Mouse (Mus musculus) lung, postnatal 0 days (tissue): Measurements from ENCODE around the gene Fbln7. TPM values are rescaled to one million over a fixed set of nuclear protein-coding genes. Genes with fewer than 3 reads are reported as not detected.

Experiments used
- ATAC-seq: fragments of 200-750 bp; cut with Nextera tagmentation; 2 replicates; pipeline ENCODE4 v1.8.0; 2017; ENCODE audit warnings: moderate library complexity
- DNase-seq: peaks from one replicate; pipeline ENCODE4 v3.0.0-alpha.2; 2016; ENCODE audit warnings: low spot score
- H3K27ac ChIP-seq: fragments of 300-500 bp; sonication (generic); 2 replicates; pipeline ENCODE4 v1.5.1; 2014; ENCODE audit warnings: antibody characterized with exemption, mild to moderate bottlenecking, low read length, mixed read lengths
- H3K27me3 ChIP-seq: fragments of 300-500 bp; sonication (generic); replicated peaks from 2 replicates; pipeline ENCODE4 v1.6.1; 2014; ENCODE audit warnings: low read length, mixed read lengths; ENCODE audit not compliant: insufficient read depth
- H3K36me3 ChIP-seq: fragments of 300-500 bp; sonication (generic); 2 replicates; pipeline ENCODE4 v1.6.1; 2014; ENCODE audit warnings: low read length, mixed read lengths; ENCODE audit not compliant: insufficient read depth
- H3K4me1 ChIP-seq: fragments of 300-500 bp; sonication (generic); 2 replicates; pipeline ENCODE4 v1.6.1; 2014; ENCODE audit warnings: antibody characterized with exemption, low read depth, low read length, mixed read lengths; ENCODE audit not compliant: insufficient read depth
- H3K4me2 ChIP-seq: fragments of 300-500 bp; sonication (generic); replicated peaks from 2 replicates; pipeline ENCODE4 v1.6.1; 2014; ENCODE audit warnings: low read depth, mild to moderate bottlenecking, low read length, moderate library complexity, mixed read lengths
- H3K4me3 ChIP-seq: fragments of 300-500 bp; sonication (generic); 2 replicates; pipeline ENCODE4 v1.5.1; 2014; ENCODE audit warnings: low read depth, low read length
- H3K9ac ChIP-seq: fragments of 300-500 bp; sonication (generic); replicated peaks from 2 replicates; pipeline ENCODE4 v1.6.1; 2014; ENCODE audit warnings: low read depth, mild to moderate bottlenecking
- H3K9me3 ChIP-seq: fragments of 300-500 bp; sonication (generic); 2 replicates; pipeline ENCODE4 v1.6.1; 2016; ENCODE audit warnings: low read length, mixed read lengths
- CTCF ChIP-seq: IDR thresholded peaks from 2 replicates; pipeline ENCODE4 v1.5.1; 2016; ENCODE audit warnings: antibody characterized with exemption, mild to moderate bottlenecking
- EP300 ChIP-seq: IDR thresholded peaks from 2 replicates; pipeline ENCODE4 v1.6.1; 2016; ENCODE audit warnings: antibody characterized with exemption, mild to moderate bottlenecking, control low read depth
- WGBS: fragments of 180-500 bp; shearing (Covaris S2); extraction: QIAGEN DNeasy Blood & Tissue Kit; methylation state at CpG from one replicate; pipeline ENCODE4 v1.1.7; 2014; 5-methylcytosine and 5-hydroxymethylcytosine counted together
- polyA plus RNA-seq: library from polyadenylated mRNA; unstranded; fragments of >200 nt; fragmentation: Nextera tagmentation; extraction: Ambion mirVana; gene quantifications from 2 replicates; pipeline ENCODE4 v1.2.1, GENCODE M21; 2015

Gene Fbln7
- polyA plus RNA-seq, 1 experiment from 2014 or later, result 0.64 TPM

DNA sequence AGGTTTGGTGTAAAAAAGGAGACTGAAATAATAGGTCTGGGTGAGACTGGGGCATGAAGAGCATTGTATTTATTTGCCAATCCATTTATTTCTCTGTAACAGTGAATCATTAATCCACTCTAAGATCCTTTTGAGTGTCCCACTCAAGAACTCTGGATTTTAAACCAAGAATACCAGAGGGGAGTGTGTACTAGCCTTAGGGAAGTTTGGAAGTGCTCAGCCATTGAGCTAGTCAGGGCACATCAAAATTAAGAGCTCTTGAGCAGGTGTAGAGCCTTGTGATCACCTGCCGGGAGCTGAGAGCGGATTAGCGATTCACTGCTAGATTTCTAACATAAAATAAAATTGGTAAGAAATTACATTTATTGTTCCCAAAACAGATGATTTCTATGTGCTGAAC is 24.2 kb upstream of the Fbln7 start:
- no peak overlapping the region for H3K4me2 ChIP-seq
- H3K36me3 ChIP-seq, result peaks cover 29% of the 10 kb centered on the region; the same call in 1 of the 2 replicates
- no peak overlapping the region for H3K4me3 ChIP-seq
- no peaks in the 10 kb centered on the region for H3K9me3 ChIP-seq
- no peak overlapping the region for H3K9ac ChIP-seq
- ATAC-seq (peak; percentile 83), DNase-seq (peak; percentile 54)
- 64% methylated on average over 3 of the region's 3 CpGs for WGBS
- H3K27ac ChIP-seq, result no peak overlapping the region
- H3K4me1 ChIP-seq, result no peaks in the 10 kb centered on the region
- no peak for TF ChIP-seq EP300
- TF ChIP-seq CTCF, result no peak
- no peaks in the 10 kb centered on the region for H3K27me3 ChIP-seq

DNA sequence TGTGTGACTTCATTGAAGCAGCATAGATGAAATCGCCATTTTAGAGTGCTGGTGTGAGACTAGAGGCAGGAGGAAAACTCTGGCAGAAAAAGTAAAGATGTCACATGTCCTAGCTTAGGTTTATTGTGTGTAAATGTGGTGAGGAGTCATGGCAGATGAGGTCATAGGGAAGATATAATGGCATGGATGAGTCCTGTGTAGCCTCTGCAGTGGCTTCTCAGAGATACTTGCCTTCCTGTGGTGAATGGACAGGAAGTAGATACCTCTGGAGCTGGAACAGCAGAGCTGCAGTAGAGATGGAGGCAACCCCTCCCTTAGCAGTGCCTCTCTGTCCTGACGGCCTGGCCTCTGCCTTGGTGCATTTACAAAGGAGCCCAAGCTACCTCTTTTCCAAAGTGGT is 23.3 kb upstream of the Fbln7 start:
- Histone ChIP-seq H3K4me2 (no peak overlapping the region), H3K27ac (no peak overlapping the region), H3K27me3 (no peaks in the 10 kb centered on the region), H3K4me3 (no peak overlapping the region), H3K9ac (no peak overlapping the region), H3K9me3 (no peaks in the 10 kb centered on the region), H3K36me3 (peaks cover 27% of the 10 kb centered on the region), H3K4me1 (no peaks in the 10 kb centered on the region)
- DNase-seq (no peak), ATAC-seq (no peak; the same call in 1 of the 2 replicates)
- 49% methylated on average over 2 of the region's 2 CpGs for WGBS
- no peak for TF ChIP-seq EP300
- TF ChIP-seq CTCF, result no peak

DNA sequence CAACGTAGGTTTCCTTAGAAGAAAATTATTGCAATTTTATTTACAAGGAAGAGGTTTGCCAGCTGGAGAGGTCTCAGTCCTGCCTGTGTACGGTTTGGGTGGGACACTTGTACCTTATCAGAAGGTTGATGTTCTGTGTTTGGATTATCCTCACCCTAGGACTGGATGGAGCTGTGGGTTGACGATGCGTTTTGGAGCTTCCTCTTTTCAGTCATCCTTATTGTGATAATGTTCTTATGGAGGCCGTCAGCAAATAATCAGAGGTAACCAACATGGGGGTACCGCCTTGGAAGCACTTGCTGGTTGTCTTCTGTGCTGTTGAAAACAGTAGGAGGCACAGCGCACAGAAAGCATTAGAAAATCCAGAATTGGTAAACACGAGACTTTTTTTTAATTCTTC is 20.3 kb upstream of the Fbln7 start:
- Histone ChIP-seq H3K9ac (no peak overlapping the region), H3K4me2 (no peak overlapping the region), H3K27ac (no peak overlapping the region), H3K4me1 (no peaks in the 10 kb centered on the region), H3K9me3 (no peaks in the 10 kb centered on the region), H3K36me3 (peaks cover 24% of the 10 kb centered on the region), H3K4me3 (no peak overlapping the region), H3K27me3 (no peaks in the 10 kb centered on the region)
- 78% methylated on average over 8 of the region's 8 CpGs for WGBS
- ATAC-seq (no peak), DNase-seq (no peak)
- TF ChIP-seq EP300 (no peak), CTCF (no peak)

DNA sequence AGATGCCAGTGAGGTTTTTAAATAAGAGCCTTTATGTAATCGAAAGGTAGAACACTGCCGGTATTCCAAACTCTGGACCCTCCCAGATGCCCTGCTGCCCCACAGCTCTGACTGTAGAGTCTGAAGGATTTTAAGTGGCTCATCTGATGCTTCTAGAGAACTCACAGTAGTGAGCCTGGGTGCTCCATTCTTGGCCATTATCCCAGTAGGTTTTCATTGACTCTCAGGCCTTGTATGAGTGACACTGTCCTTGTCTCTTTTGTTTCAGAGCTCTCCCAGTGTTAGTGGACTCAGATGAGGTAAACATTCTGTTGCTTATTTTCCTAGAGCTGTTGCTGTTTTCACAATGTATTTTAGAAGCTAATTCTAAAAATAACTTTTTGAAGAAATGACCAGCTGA is 12.7 kb upstream of the Fbln7 start:
- Histone ChIP-seq H3K4me1 (no peaks in the 10 kb centered on the region), H3K4me2 (no peak overlapping the region), H3K9me3 (no peaks in the 10 kb centered on the region), H3K9ac (no peak overlapping the region), H3K4me3 (no peak overlapping the region), H3K27me3 (no peaks in the 10 kb centered on the region), H3K27ac (no peak overlapping the region), H3K36me3 (peaks cover 20% of the 10 kb centered on the region; the same call in 1 of the 2 replicates)
- DNase-seq (no peak), ATAC-seq (no peak)
- no peak for TF ChIP-seq EP300
- TF ChIP-seq CTCF, result no peak
- 88% methylated on average over 2 of the region's 2 CpGs for WGBS

DNA sequence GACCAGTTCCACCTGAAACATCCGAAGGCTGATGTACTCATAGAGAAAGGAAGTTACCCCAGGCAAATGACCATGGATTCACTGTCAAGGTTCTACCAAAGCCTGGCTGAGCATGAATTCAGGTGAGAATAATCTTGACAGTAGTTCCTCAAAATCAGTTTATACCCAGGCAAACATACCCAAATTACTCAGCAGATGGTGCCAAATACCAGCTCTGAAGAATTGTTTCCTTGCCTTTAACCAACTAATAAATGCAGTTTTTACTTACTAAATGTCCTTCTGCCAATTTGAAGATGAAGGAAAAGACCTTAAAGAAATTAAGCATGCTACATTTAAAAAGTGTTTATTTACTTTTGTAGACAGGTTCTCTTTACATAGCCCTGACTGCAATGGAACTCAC is 6.1 kb upstream of the Fbln7 start:
- no peak overlapping the region for H3K27ac ChIP-seq
- H3K4me2 ChIP-seq, result no peak overlapping the region
- DNase-seq (no peak), ATAC-seq (no peak)
- no peaks in the 10 kb centered on the region for H3K27me3 ChIP-seq
- WGBS, result 67% methylated on average over 1 of the region's 1 CpGs
- peaks cover 7% of the 10 kb centered on the region; the same call in 1 of the 2 replicates for H3K4me1 ChIP-seq
- H3K36me3 ChIP-seq, result peaks cover 3% of the 10 kb centered on the region; the same call in 1 of the 2 replicates
- no peak overlapping the region for H3K9ac ChIP-seq
- no peak for TF ChIP-seq EP300
- no peak; the same call in 1 of the 2 replicates for TF ChIP-seq CTCF
- no peak overlapping the region for H3K4me3 ChIP-seq
- no peaks in the 10 kb centered on the region for H3K9me3 ChIP-seq

DNA sequence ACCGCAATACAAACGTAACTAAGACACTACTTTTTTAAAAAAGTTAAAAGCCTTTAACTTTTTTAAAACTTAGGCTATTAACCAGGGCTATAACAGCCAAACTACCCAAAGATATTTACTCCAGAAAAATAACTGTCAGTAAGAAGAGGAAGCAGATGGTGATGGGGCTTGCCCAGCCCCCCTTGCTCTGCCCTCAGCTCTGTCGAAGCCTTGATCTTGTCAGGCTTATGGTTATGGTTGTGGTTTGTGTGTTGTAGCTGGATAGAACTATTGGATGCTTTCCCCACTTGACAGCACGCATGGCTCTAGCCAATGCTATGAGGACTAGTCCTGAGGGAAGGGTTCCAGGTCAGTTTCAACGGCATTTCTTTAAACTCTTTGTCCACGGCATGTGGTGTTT is 3.8 kb upstream of the Fbln7 start:
- TF ChIP-seq CTCF (no peak), EP300 (no peak)
- Histone ChIP-seq H3K4me3 (no peak overlapping the region), H3K9me3 (no peaks in the 10 kb centered on the region), H3K4me1 (peaks cover 7% of the 10 kb centered on the region; the same call in 1 of the 2 replicates), H3K27me3 (no peaks in the 10 kb centered on the region), H3K27ac (no peak overlapping the region), H3K4me2 (no peak overlapping the region), H3K9ac (no peak overlapping the region), H3K36me3 (no peaks in the 10 kb centered on the region)
- 86% methylated on average over 6 of the region's 6 CpGs for WGBS
- no peak for ATAC-seq
- no peak for DNase-seq

DNA sequence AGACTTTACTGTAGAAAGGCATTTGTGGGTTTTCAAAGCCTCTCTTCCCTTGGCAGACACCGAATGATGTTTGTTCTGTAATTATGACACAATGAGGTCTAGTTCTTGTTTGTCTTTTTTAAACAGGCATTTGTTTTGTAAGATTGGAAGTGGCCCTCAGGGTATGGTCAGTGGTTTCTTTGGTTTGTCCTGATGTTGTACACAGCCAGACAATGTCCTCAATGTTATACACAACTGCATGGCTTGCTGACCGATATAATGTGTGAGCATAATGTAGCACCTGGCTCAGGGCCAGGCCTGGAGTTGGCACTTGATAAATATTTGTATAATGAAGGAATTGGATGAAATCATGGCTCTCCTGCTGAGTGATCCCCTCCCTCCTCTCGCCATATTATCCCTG is 2.9 kb upstream of the Fbln7 start:
- Histone ChIP-seq H3K27ac (no peak overlapping the region), H3K4me1 (peaks cover 7% of the 10 kb centered on the region; the same call in 1 of the 2 replicates), H3K9ac (no peak overlapping the region), H3K9me3 (no peaks in the 10 kb centered on the region), H3K4me3 (no peak overlapping the region), H3K4me2 (no peak overlapping the region), H3K27me3 (no peaks in the 10 kb centered on the region; the same call in 1 of the 2 replicates), H3K36me3 (no peaks in the 10 kb centered on the region)
- TF ChIP-seq EP300 (no peak), CTCF (no peak)
- DNase-seq (peak; percentile 63), ATAC-seq (peak; percentile 38; the same call in 1 of the 2 replicates)
- WGBS, result 23% methylated on average over 3 of the region's 3 CpGs
